Mouse (Mus musculus): ENCODE data around the gene Col4a2.

The Col4a2 gene

DNA sequence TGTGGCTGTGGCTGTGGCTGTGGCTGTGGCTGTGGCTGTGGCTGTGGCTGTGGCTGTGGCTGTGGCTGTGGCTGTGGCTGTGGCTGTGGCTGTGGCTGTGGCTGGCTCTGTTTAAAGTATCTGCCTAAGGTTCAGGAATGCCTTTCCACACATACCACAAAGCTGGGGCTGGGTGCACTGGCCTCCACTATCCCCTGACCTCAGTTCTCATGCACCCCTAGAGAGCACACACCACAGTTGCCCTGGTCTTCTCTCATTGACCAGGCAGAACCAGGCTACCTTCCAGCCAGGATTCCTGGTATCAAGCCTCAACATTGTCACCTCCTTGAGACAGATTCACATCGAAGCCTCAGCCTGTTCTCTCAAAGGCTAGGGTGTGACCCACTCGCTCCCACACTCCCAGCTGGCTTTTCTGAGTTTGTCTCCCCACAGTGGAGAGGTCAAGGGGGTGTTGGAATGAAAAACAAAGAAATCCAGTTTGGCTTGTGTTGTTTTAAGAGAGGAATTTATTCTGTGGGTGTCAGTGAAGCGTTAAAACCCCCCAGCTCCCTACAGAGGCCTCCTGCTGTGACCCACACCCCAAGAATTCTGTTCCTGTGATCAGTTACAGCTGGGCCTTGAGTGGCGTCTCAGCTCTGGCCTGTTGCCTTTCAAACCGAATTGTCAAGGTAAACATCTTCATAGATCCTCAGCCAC lies 15.3 kb downstream of the Col4a2 start:
- no peak for TF ChIP-seq GATA4 (IDR thresholded peaks at IDR 0.05; ENCODE audit: insufficient replicate concordance, low read length)

DNA sequence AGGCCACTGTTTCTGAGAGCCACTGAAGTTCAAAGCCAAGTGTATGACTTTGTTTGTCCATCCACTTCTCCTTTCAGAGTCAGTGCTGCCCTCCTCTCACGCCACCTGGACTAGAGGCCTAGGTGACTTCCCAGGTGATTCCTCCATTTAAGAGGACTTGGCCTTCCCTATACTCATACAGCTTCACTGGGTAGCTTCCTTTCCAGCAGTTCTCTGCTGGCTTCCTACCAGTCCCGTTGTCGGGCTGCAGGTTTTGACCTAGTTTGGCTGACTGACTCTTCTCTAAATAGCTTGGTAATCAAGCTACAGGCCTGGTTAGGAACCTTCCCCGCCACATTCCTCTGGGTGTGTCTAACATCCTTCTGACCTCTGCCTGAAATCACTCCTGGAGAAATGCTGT lies 19.0 kb downstream of the Col4a2 start:
- TF ChIP-seq GATA4 (IDR thresholded peaks at IDR 0.05; ENCODE audit: insufficient replicate concordance, low read length), result no peak

GRCm38 (mm10) chr8:11333746-11334145 lies 21.1 kb downstream of the Col4a2 start:
- no peak for TF ChIP-seq GATA4 (IDR thresholded peaks at IDR 0.05; ENCODE audit: insufficient replicate concordance, low read length)

DNA sequence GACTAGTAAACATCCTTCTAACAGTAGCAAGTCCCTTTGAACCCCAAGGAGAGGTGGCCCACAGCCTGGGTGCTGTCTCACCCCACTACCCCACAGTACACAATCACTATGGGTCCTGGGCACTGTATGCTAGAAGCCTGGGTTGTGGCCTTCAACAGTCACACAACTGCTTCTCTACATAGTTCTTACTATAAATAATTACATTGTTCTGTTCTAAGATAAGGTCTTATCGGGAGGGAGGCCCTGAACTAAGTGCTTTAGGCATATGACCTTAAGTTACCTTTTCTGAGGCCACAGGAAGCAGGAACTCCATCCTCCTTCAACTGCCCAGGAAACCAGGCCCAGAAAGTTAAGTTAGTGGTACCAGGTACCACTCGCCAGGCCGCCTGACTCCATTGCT lies 21.9 kb downstream of the Col4a2 start:
- TF ChIP-seq GATA4 (IDR thresholded peaks at IDR 0.05; ENCODE audit: insufficient replicate concordance, low read length), result peak; percentile 61; the same call in 1 of the 2 replicates

GRCm38 (mm10) chr8:11335238-11335637 lies 22.6 kb downstream of the Col4a2 start:
- no peak for TF ChIP-seq GATA4 (IDR thresholded peaks at IDR 0.05; ENCODE audit: insufficient replicate concordance, low read length)

DNA sequence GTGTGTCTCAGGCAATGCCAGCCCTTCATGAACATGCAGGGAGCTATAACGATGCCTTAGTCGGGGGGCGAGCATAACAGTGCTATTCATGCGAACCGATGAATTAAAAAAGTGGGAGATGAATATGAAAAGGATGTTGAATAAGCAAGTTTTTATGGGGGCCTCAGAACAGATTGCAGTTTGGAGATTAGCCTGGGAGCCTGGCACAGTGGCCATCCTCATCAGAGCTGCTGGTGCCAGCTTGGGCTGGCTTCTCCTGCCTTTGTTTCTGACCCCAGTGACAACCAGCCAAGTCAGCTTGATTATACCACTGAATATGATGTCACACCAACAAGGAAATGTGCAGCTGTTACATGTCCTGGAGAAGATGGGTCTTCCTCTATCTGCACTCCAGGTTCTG lies 23.7 kb downstream of the Col4a2 start:
- no peak for TF ChIP-seq GATA4 (IDR thresholded peaks at IDR 0.05; ENCODE audit: insufficient replicate concordance, low read length)

- no peak for TF ChIP-seq GATA4 (IDR thresholded peaks at IDR 0.05; ENCODE audit: insufficient replicate concordance, low read length)
These were observed 25.0 kb downstream of the Col4a2 start for GRCm38 (mm10) chr8:11337642-11338041.

DNA sequence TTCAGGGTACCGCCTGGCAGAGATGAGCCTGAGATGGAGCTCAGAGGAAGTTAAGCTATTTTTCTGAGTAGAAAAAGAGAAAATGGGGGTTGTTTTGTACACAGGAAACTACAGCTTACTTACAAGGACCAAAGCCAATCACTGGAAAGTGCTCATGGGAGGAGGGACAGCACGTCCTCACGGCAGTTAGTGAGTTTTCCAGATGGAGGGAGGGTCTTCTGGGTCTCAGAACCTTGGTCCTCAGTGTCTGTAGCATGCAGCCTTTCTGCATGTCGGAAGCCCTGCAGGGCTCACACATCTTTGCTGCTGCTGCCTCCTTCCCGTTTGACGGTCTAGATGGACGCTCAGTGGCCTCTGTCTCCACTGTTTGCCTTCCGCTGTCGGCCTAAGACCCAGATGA lies 25.9 kb downstream of the Col4a2 start:
- no peak for TF ChIP-seq GATA4 (IDR thresholded peaks at IDR 0.05; ENCODE audit: insufficient replicate concordance, low read length)

GRCm38 (mm10) chr8:11340310-11341110 lies 27.9 kb downstream of the Col4a2 start:
- TF ChIP-seq GATA4 (IDR thresholded peaks at IDR 0.05; ENCODE audit: insufficient replicate concordance, low read length), result peak; percentile 26; the same call in 1 of the 2 replicates

DNA sequence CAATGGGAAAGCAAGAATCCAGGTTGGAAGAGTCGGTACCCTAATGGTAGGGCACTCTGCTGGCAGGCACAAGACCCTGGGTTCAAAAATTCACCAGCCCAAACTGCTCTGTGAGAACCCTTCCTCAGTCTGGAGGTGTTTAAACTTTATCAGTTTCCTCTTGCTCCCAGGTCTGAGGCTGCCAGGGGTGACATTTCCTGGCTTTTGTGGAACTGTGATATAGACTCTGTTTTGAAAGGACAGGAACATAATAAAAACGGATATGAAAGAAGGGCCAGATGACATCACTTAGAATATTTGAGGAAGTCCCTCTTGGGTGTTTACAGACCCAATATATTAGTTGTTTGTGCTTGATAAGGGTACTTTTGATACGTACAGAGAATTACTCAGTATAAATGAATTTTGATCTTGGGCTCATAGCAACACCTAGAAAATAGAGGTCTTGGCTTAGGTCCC lies 28.5 kb downstream of the Col4a2 start:
- TF ChIP-seq GATA4 (IDR thresholded peaks at IDR 0.05; ENCODE audit: insufficient replicate concordance, low read length), result peak; percentile 42; the same call in 1 of the 2 replicates

DNA sequence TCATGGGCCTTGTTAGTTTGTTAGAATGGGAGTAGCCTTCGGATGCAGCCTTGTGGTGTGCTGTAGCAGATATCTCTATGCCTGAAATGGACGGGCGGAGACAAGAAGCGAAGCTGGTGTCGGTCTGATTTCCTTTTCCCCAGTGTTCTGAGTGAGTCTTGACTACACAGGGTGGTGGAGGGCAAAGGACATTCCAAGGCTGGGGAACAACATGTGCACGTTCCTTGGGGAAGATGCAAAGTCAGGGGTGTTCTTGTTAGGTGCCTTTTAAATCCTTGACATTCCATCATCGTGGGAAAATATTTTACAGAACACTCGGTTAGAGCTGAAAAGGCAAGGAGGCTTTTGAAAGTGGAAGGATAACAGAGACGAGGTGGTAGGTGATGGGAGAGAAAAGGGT lies 31.9 kb downstream of the Col4a2 start:
- TF ChIP-seq GATA4 (IDR thresholded peaks at IDR 0.05; ENCODE audit: insufficient replicate concordance, low read length), result no peak

DNA sequence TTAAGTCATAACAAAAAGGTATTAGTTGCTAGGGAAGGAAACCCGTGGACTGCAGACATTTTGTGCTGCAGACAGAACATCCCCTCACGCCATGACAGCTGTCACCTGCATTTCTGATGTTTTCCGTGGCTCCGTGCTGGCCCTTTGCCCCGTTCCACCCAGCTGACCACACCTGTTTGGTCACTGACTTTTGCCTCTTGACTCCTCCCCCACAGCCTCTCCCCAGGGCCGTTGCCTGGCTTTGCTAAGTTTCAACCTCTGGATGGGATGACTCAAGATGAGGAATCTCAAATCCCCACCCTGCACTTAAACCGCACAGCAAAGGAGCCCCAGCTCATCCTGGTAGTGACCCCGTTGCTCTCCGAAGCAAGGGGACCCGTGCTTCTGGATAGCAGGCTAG lies 33.6 kb downstream of the Col4a2 start:
- no peak for TF ChIP-seq GATA4 (IDR thresholded peaks at IDR 0.05; ENCODE audit: insufficient replicate concordance, low read length)

DNA sequence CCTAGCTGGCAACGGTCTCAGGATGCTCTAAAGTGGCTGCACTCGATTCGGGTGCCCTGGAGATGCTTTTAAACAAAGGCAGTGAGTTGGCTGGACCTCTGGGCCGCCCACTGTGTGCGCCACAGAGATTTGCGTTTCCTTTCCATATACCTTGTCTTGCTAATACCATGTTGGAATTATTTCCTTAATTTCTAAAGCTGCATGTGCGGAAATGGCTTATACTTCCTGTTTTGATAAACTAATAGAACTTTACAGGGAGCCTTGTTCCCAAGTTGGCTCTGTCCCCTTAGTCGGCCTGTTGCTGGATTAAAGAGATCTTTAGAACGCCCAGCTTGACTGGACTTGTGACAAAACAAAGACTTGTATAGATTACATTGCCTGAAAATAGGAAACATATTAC lies 35.1 kb downstream of the Col4a2 start:
- TF ChIP-seq GATA4 (IDR thresholded peaks at IDR 0.05; ENCODE audit: insufficient replicate concordance, low read length), result no peak

- TF ChIP-seq GATA4 (IDR thresholded peaks at IDR 0.05; ENCODE audit: insufficient replicate concordance, low read length), result no peak; the same call in 1 of the 2 replicates
These were observed 36.0 kb downstream of the Col4a2 start for GRCm38 (mm10) chr8:11348622-11349021.

GRCm38 (mm10) chr8:11351355-11351754 lies 38.8 kb downstream of the Col4a2 start:
- no peak for TF ChIP-seq GATA4 (IDR thresholded peaks at IDR 0.05; ENCODE audit: insufficient replicate concordance, low read length)

- no peak for TF ChIP-seq GATA4 (IDR thresholded peaks at IDR 0.05; ENCODE audit: insufficient replicate concordance, low read length)
These were observed 39.9 kb downstream of the Col4a2 start for GRCm38 (mm10) chr8:11352514-11352913.

All from liver, adult (tissue).